Mouse (Mus musculus) midbrain, embryonic 13.5 days (tissue): ENCODE results near the gene Hoxa2. TPM values are rescaled to one million over a fixed set of nuclear protein-coding genes. Genes with fewer than 3 reads are reported as not detected.

Source experiments
- ATAC-seq: fragments of 200-750 bp; cut with Nextera tagmentation; 2 replicates; pipeline ENCODE4 v1.8.0; 2017; ENCODE audit warnings: mild to moderate bottlenecking, moderate TSS enrichment, moderate library complexity
- H3K27ac ChIP-seq: fragments of 300-500 bp; sonication (generic); 2 replicates; pipeline ENCODE4 v1.5.1; 2015; ENCODE audit warnings: inconsistent platforms, mild to moderate bottlenecking, moderate library complexity
- H3K27me3 ChIP-seq: fragments of 300-500 bp; sonication (generic); 2 replicates; pipeline ENCODE4 v1.6.1; 2015; ENCODE audit warnings: mild to moderate bottlenecking, inconsistent platforms
- H3K36me3 ChIP-seq: fragments of 300-500 bp; sonication (generic); 2 replicates; pipeline ENCODE4 v1.6.1; 2015; ENCODE audit warnings: mild to moderate bottlenecking, inconsistent platforms
- H3K4me1 ChIP-seq: fragments of 300-500 bp; sonication (generic); replicated peaks from 2 replicates; pipeline ENCODE4 v1.6.1; 2015; ENCODE audit warnings: inconsistent platforms
- H3K4me2 ChIP-seq: fragments of 300-500 bp; sonication (generic); replicated peaks from 2 replicates; pipeline ENCODE4 v1.6.1; 2015; ENCODE audit warnings: moderate library complexity, mild to moderate bottlenecking, inconsistent platforms
- H3K4me3 ChIP-seq: fragments of 300-500 bp; sonication (generic); replicated peaks from 2 replicates; pipeline ENCODE4 v1.5.1; 2015; ENCODE audit warnings: mild to moderate bottlenecking, inconsistent platforms
- H3K9ac ChIP-seq: fragments of 300-500 bp; sonication (generic); replicated peaks from 2 replicates; pipeline ENCODE4 v1.6.1; 2015; ENCODE audit warnings: mild to moderate bottlenecking, inconsistent platforms
- H3K9me3 ChIP-seq: fragments of 300-500 bp; sonication (generic); 2 replicates; pipeline ENCODE4 v1.6.1; 2016; ENCODE audit warnings: mild to moderate bottlenecking, inconsistent platforms
- WGBS: fragments of 180-500 bp; shearing (Covaris S2); methylation state at CpG from one replicate; pipeline ENCODE4 v1.1.7; 2015; 5-methylcytosine and 5-hydroxymethylcytosine counted together
- polyA plus RNA-seq: library from polyadenylated mRNA; unstranded; fragments of >200 nt; fragmentation: Nextera tagmentation; extraction: Ambion mirVana; gene quantifications from 2 replicates; pipeline ENCODE4 v1.2.1, GENCODE M21; 2015

The Hoxa2 gene
- polyA plus RNA-seq, 1 experiment from 2014 or later, result not detected

DNA sequence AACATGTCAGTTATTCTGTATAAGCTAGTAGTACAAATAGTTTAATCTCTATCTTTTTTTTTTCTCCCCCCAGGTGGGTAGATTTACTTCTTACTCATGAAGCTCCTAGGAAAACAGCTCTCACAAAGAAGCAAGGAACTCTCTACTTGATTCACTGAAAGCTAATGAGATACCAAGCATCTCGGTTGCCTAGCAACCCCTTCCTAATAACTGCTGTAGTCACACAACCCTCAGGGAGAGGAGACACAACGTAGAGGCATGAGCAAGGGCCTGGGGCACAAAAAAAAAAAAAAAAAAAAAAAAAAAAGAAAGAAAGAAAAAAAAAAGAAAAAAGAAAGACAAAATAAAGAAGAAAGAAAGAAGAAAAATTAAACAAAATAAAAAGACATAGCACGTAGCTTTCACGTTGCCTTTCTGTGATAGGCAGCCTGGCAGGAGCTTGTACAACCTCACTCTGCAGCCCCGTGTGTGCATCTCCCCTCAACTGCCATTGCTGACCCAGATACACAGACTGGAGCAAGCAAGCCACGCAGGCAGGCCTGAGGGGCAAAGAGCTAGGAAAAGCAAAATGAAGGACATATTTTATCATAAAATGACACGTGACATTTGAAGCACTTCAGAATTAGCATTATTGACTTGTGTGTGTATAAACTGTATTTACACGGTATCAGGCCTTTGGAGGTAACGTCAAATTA, 26.6 kb downstream of the Hoxa2 start:
- no peak overlapping the region for H3K4me3 ChIP-seq
- H3K9ac ChIP-seq, result no peak overlapping the region
- no peak overlapping the region for H3K4me2 ChIP-seq
- H3K4me1 ChIP-seq, result peaks cover 12% of the 10 kb centered on the region; the same call in 1 of the 2 replicates
- H3K9me3 ChIP-seq, result no peaks in the 10 kb centered on the region
- WGBS, result 58% methylated on average over 9 of the region's 9 CpGs
- H3K27ac ChIP-seq, result no peak overlapping the region
- peaks cover 21% of the 10 kb centered on the region for H3K27me3 ChIP-seq
- no peaks in the 10 kb centered on the region for H3K36me3 ChIP-seq
- ATAC-seq, result peak; percentile 63; the same call in 1 of the 2 replicates

DNA sequence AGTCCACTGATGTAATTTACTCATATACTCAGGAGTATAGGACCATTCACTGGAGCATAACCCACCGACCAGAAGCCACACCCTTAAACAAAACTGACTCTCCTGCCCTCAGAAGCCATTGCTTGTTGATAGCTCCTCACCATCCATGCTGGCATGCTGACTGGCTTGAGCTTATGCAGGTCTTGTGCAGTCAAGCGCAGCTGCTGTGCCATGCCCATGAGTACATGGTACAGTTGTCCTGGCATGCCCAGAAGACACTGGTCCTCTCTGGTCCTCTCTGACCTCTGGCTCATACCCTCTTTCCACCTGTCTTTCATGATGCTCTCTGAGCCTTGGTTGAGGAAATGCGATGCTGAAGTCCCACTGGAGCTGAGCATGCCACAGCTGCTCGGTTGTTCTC, 41.0 kb downstream of the Hoxa2 start:
- no peak overlapping the region for H3K4me2 ChIP-seq
- no peaks in the 10 kb centered on the region for H3K36me3 ChIP-seq
- 83% methylated on average over 4 of the region's 4 CpGs for WGBS
- no peak for ATAC-seq
- H3K27me3 ChIP-seq, result 0 out of 2 replicates have a peak, but pooled peaks cover 6% of the 10 kb centered on the region
- no peak overlapping the region for H3K4me3 ChIP-seq
- no peaks in the 10 kb centered on the region for H3K9me3 ChIP-seq
- H3K9ac ChIP-seq, result no peak overlapping the region
- H3K27ac ChIP-seq, result no peak overlapping the region
- peaks cover 18% of the 10 kb centered on the region for H3K4me1 ChIP-seq

DNA sequence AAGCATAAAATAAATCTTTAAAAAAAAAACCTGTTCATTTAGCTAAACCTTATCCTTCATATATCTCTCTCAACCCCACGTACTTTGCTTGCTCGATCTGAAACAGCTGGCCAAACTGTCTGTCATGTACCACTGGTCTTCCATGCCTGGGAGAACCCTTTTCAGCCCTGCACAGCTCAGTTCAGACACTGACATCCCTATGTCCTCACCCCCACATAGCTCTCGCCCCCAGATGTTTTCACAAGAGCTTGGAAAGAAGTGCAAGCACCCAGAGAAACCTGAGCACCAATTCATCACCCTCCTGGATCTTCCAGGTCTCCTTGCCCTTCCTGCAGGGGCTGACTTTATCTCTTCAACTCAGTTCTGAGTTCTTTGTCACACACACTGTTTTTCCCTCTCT, 43.5 kb downstream of the Hoxa2 start:
- Histone ChIP-seq H3K4me2 (no peak overlapping the region), H3K36me3 (no peaks in the 10 kb centered on the region), H3K9ac (no peak overlapping the region), H3K27ac (no peak overlapping the region), H3K9me3 (no peaks in the 10 kb centered on the region), H3K4me3 (no peak overlapping the region), H3K27me3 (0 out of 2 replicates have a peak, but pooled peaks cover 6% of the 10 kb centered on the region), H3K4me1 (peaks cover 22% of the 10 kb centered on the region)
- 71% methylated on average over 3 of the region's 3 CpGs for WGBS
- no peak for ATAC-seq

DNA sequence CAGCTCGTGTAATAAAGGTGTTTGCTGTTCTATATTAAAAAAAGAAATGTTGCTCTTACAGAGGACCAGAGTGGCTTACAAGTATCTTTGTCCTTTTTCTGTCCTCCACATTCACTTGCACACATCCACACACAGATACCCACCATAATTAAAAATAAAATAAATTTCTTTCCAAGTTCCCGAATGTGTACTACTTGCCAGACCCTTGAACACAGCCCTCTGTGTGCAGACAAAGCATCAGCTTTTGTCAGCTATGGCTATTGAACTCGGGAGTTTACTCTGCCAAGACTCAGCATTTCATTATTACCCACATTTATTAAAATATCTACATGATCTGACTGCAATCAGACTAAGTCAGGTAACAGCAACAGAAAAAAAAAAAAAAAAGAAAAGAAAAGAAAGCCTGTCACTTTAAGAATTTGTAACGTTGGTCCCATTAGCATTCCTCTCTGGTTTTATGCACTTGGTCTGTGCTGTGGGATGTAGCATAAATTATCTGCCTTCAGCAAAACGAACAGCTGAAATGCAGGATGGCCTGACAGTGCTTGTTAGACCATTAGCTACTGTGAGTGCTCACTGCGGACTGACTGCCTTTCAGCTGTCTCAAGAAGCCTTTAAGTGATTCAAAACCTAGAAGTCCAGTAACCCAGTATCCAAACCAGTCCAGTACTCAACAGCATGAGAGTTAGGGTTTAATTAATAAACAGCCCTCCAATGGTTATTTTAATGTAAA, 45.6 kb downstream of the Hoxa2 start:
- H3K4me3 ChIP-seq, result no peak overlapping the region
- H3K4me2 ChIP-seq, result no peak overlapping the region
- H3K27me3 ChIP-seq, result 0 out of 2 replicates have a peak, but pooled peaks cover 5% of the 10 kb centered on the region
- peaks cover 22% of the 10 kb centered on the region for H3K4me1 ChIP-seq
- H3K9ac ChIP-seq, result 0 out of 2 replicates have a peak overlapping the region, but pooled peaks have one; percentile 19
- WGBS, result 16% methylated on average over 6 of the region's 6 CpGs
- no peaks in the 10 kb centered on the region for H3K9me3 ChIP-seq
- no peaks in the 10 kb centered on the region for H3K36me3 ChIP-seq
- ATAC-seq, result peak; percentile 93
- peak overlapping the region; percentile 79 for H3K27ac ChIP-seq

DNA sequence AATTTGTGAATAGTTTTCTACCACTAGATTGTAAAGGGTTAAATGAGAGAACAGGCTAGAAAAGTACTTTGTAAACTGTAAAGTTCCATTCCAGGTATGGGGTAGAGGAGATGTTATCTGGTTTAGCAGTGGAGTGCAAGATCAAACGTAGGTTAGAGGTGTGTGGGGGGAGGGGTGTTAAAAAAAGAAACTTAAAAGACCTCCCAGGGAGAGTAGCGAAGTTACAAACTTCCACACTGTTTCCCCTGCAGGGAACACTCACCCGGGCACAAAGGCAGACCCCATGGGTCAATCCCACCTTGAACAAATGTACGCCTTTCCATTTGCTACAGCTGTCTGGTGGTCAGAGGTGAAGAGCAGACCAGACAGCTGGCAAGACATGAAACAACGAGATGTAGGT, 48.7 kb downstream of the Hoxa2 start:
- no peaks in the 10 kb centered on the region for H3K27me3 ChIP-seq
- peaks cover 22% of the 10 kb centered on the region for H3K4me1 ChIP-seq
- no peak overlapping the region for H3K9ac ChIP-seq
- no peak overlapping the region for H3K4me3 ChIP-seq
- 25% methylated on average over 5 of the region's 5 CpGs for WGBS
- ATAC-seq, result no peak
- H3K9me3 ChIP-seq, result no peaks in the 10 kb centered on the region
- H3K36me3 ChIP-seq, result no peaks in the 10 kb centered on the region
- H3K4me2 ChIP-seq, result no peak overlapping the region
- no peak overlapping the region for H3K27ac ChIP-seq

Other genes with a start within 250 kb of the Hoxa2 start
- 5.3 and 5.4 TPM in 2 replicates for gene Skap2, start 152.3 kb downstream of the Hoxa2 start, polyA plus RNA-seq
- 0.07 and 0.09 TPM in 2 replicates for gene Hoxa1, start 6.5 kb downstream of the Hoxa2 start, polyA plus RNA-seq
- gene 5730596B20Rik, start 12.7 kb upstream of the Hoxa2 start, polyA plus RNA-seq, result not detected in 2 replicates
- gene Hoxa4, start 26.9 kb upstream of the Hoxa2 start, polyA plus RNA-seq, result not detected in 2 replicates
- gene Hoxa5, start 39.8 kb upstream of the Hoxa2 start, polyA plus RNA-seq, result 0.08 and 0.17 TPM in 2 replicates
- not detected in 2 replicates for gene Hoxa6, start 43.9 kb upstream of the Hoxa2 start, polyA plus RNA-seq
- not detected in 2 replicates for gene Hoxa3, start 48.5 kb upstream of the Hoxa2 start, polyA plus RNA-seq
- gene Gm28308, start 48.5 kb upstream of the Hoxa2 start, polyA plus RNA-seq, result not detected in 2 replicates
- gene Hoxa7, start 57.0 kb upstream of the Hoxa2 start, polyA plus RNA-seq, result not detected in 2 replicates
- gene Hoxa9, start 66.3 kb upstream of the Hoxa2 start, polyA plus RNA-seq, result not detected in 2 replicates
- 0.30 TPM in 1 of 2 replicates, not detected in the other for gene Hoxa10, start 76.0 kb upstream of the Hoxa2 start, polyA plus RNA-seq
- not detected in 2 replicates for gene Hoxa11, start 81.0 kb upstream of the Hoxa2 start, polyA plus RNA-seq
- gene Hoxa13, start 96.0 kb upstream of the Hoxa2 start, polyA plus RNA-seq, result not detected in 2 replicates
- gene Evx1, start 148.7 kb upstream of the Hoxa2 start, polyA plus RNA-seq, result 0.50 and 0.93 TPM in 2 replicates